Mouse (Mus musculus) retina, embryonic 14.5 days (tissue): ENCODE results near the gene Gm5426.
"Not testable (repeated sequence)": the region's sequence is repeated elsewhere in the genome, so short reads cannot be mapped to it uniquely, and the experiment has no call there.

ENCODE experiments used
- DNase-seq: peaks from one replicate; pipeline ENCODE4 v3.0.0-alpha.2; 2015; ENCODE audit warnings: low spot score

The Gm5426 gene

GRCm38 (mm10) chr10:96138585-96138984, 2.2 kb downstream of the Gm5426 start:
- no peak for DNase-seq

GRCm38 (mm10) chr10:96139274-96139673, 2.9 kb downstream of the Gm5426 start:
- not testable (repeated sequence) for DNase-seq

- DNase-seq = no peak
Measured at GRCm38 (mm10) chr10:96146578-96146977, 10.2 kb downstream of the Gm5426 start.

GRCm38 (mm10) chr10:96148250-96148699, 11.9 kb downstream of the Gm5426 start:
- DNase-seq = peak; percentile 29

- DNase-seq = no peak
Measured at GRCm38 (mm10) chr10:96150401-96151116, 14.2 kb downstream of the Gm5426 start.

- peak; percentile 43 for DNase-seq
Measured at GRCm38 (mm10) chr10:96153315-96153714, 16.9 kb downstream of the Gm5426 start.

GRCm38 (mm10) chr10:96162975-96163706, 26.7 kb downstream of the Gm5426 start:
- DNase-seq = no peak

GRCm38 (mm10) chr10:96163791-96164190, 27.4 kb downstream of the Gm5426 start:
- DNase-seq = no peak

GRCm38 (mm10) chr10:96165260-96165659, 28.9 kb downstream of the Gm5426 start:
- no peak for DNase-seq

GRCm38 (mm10) chr10:96168998-96169397, 32.6 kb downstream of the Gm5426 start:
- no peak for DNase-seq

GRCm38 (mm10) chr10:96171546-96171945, 35.1 kb downstream of the Gm5426 start:
- DNase-seq = no peak

GRCm38 (mm10) chr10:96172964-96173363, 36.6 kb downstream of the Gm5426 start:
- DNase-seq = no peak

- DNase-seq = no peak
Measured at GRCm38 (mm10) chr10:96173771-96174170, 37.4 kb downstream of the Gm5426 start.

- DNase-seq = no peak
Measured at GRCm38 (mm10) chr10:96176916-96177315, 40.5 kb downstream of the Gm5426 start.

GRCm38 (mm10) chr10:96180554-96181397, 44.4 kb downstream of the Gm5426 start:
- DNase-seq = no peak

- no peak for DNase-seq
Measured at GRCm38 (mm10) chr10:96181398-96181790, 45.0 kb downstream of the Gm5426 start.

GRCm38 (mm10) chr10:96181883-96182628, 45.7 kb downstream of the Gm5426 start:
- DNase-seq = no peak

- no peak for DNase-seq
Measured at GRCm38 (mm10) chr10:96185026-96185425, 48.6 kb downstream of the Gm5426 start.

- no peak for DNase-seq
Measured at GRCm38 (mm10) chr10:96185601-96186000, 49.2 kb downstream of the Gm5426 start.
